ENCODE assay signal across 14 mouse cellular contexts in the genomic region with DNA sequence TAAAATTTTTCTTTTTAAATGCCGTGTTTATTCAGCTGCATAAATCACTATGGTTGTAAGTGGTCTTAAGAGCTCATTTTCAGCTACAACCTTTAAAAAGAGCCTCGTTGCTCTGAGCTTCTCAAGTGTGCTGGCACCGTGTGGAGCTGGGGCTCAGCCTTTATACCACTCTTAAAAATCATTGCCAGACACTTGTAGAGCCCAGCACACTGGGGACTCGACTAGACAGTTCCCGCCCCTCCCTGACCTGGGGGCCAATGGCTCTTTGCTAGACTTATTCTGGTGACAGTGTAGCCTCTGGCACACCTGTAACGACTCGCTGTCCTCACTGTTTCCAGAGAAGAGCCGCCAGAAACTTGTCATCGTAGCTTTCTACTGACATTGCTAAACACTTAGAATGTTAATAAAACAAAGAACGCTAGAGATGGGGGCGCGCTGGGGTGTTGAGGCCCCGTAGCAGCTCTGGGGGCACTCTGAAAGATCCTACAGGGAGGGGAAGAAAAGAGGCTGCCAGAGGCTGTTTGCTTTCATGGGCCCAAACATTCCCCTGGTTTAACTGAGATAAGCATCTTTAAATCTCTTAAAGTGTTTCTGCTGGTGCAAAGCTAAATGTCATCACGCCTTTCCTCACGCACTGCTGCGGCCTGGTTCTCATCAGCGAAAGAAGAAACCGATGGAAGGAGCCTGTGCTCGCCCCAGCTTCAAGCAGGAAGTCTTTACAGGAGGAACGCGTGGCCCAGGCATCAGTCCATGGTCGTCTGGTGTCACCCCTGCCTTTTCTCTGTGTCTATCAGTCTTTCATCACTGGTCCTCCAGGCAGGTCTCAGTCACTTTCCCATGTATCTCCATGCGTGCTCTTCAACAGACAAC.
DNase-seq lines count a peak whose midpoint lies in the region; ATAC-seq and TF ChIP-seq lines count a peak whose summit lies in the region.
"Had no signal": no experiment of that assay in that cellular context is flagged by ENCODE, and none has a peak within 500 bp of the region (broad histone marks: within the 10 kb centered on the region; RNA-seq: fewer than 3 reads in every experiment).

No protein-coding gene starts in this region.

- peaks cover 62% of the 10 kb centered on the region for H3K27me3 ChIP-seq in heart, embryonic 10.5 days (ENCODE audit: insufficient read depth, poor library complexity, severe bottlenecking)
- H3K27me3 ChIP-seq in heart, adult 2 months (ENCODE audit: control insufficient read depth, insufficient read depth, low read length), result no peaks in the 10 kb centered on the region
- no peaks in the 10 kb centered on the region for H3K27me3 ChIP-seq in embryonic facial prominence, embryonic 14.5 days (replicated peaks; ENCODE audit: control insufficient read depth, insufficient read depth, low read length)
- peaks cover 5% of the 10 kb centered on the region; the same call in 1 of the 2 replicates for H3K27me3 ChIP-seq in limb, embryonic 15.5 days
- H3K27me3 ChIP-seq: neural tube, embryonic 13.5 days had no signal

- no peak for TF ChIP-seq CTCF in heart, adult 2 months (IDR thresholded peaks at IDR 0.05)

- TF ChIP-seq POLR2A in heart, adult 2 months (IDR thresholded peaks at IDR 0.05; ENCODE audit: insufficient read depth, low read depth, low read length), result no peak

- TF ChIP-seq EP300 in heart, adult 2 months (IDR thresholded peaks at IDR 0.05; ENCODE audit: insufficient read depth, low read depth, low read length), result no peak

- H3K27ac ChIP-seq in heart, embryonic 10.5 days, result no peak overlapping the region; the same call in 1 of the 2 replicates
- H3K27ac ChIP-seq in heart, adult 2 months, result no peak overlapping the region
- peak overlapping the region; percentile 59 for H3K27ac ChIP-seq in embryonic facial prominence, embryonic 14.5 days (replicated peaks; ENCODE audit: low read depth, low read length)
- 0 out of 2 replicates have a peak overlapping the region, but pooled peaks have one; percentile 2 for H3K27ac ChIP-seq in limb, embryonic 15.5 days
- H3K27ac ChIP-seq: neural tube, embryonic 13.5 days had no signal

- peak; percentile 63 for ATAC-seq in embryonic facial prominence, embryonic 14.5 days (ENCODE audit: low read depth)
- peak; percentile 44; the same call in 1 of the 2 replicates for ATAC-seq in limb, embryonic 15.5 days (ENCODE audit: insufficient number of reproducible peaks, low FRiP score, low TSS enrichment, low read depth)

- no peak overlapping the region for H3K9ac ChIP-seq in heart, adult 2 months (ENCODE audit: low read depth, low read length)
- no peak overlapping the region for H3K9ac ChIP-seq in embryonic facial prominence, embryonic 14.5 days (ENCODE audit: low read depth, low read length)
- no peak overlapping the region for H3K9ac ChIP-seq in limb, embryonic 15.5 days
- H3K9ac ChIP-seq: neural tube, embryonic 13.5 days had no signal

- intact Hi-C loops in heart, adult 2 months (cut with DNase I), result no loop called here

- no peak for DNase-seq in heart, embryonic 10.5 days (ENCODE audit: low spot score)
- DNase-seq in heart, adult 2 months, result no peak
- peak; percentile 26 to 44 for DNase-seq in kidney, postnatal 4 days
- no peak for DNase-seq in kidney, adult 9 months
- DNase-seq in embryonic facial prominence, embryonic 14.5 days (ENCODE audit: low spot score), result peak; percentile 65
- DNase-seq in cerebellum, postnatal 4 days (ENCODE audit: low spot score in 2 of 2), result no peak
- DNase-seq in cerebellum, adult 9-11 months, result no peak
- DNase-seq: adrenal gland, postnatal 14 days; kidney, postnatal 14 days; retina, postnatal 1 day; thymus, postnatal 14 days had no signal

- H3K4me1 ChIP-seq in heart, embryonic 10.5 days, result peaks cover 20% of the 10 kb centered on the region
- H3K4me1 ChIP-seq in heart, adult 2 months (ENCODE audit: control insufficient read depth, insufficient read depth, low read length), result no peaks in the 10 kb centered on the region
- peaks cover 24% of the 10 kb centered on the region for H3K4me1 ChIP-seq in embryonic facial prominence, embryonic 14.5 days (ENCODE audit: control insufficient read depth, insufficient read depth, low read length)
- peaks cover 27% of the 10 kb centered on the region for H3K4me1 ChIP-seq in limb, embryonic 15.5 days

- no peaks in the 10 kb centered on the region for H3K79me2 ChIP-seq in heart, adult 2 months (replicated peaks; ENCODE audit: control insufficient read depth, insufficient read depth, low read length)

- 24% methylated on average over 23 of the region's 23 CpGs for WGBS in heart, embryonic 10.5 days
- 35% methylated on average over 23 of the region's 23 CpGs for WGBS in heart, adult 2 months
- 21% methylated on average over 23 of the region's 23 CpGs for WGBS in embryonic facial prominence, embryonic 14.5 days
- WGBS in limb, embryonic 15.5 days, result 16% methylated on average over 23 of the region's 23 CpGs

- no peaks in the 10 kb centered on the region for H3K36me3 ChIP-seq in heart, embryonic 10.5 days
- H3K36me3 ChIP-seq in heart, adult 2 months (ENCODE audit: control insufficient read depth, insufficient read depth, low read length), result no peaks in the 10 kb centered on the region
- no peaks in the 10 kb centered on the region for H3K36me3 ChIP-seq in embryonic facial prominence, embryonic 14.5 days (ENCODE audit: control insufficient read depth, insufficient read depth, low read length)
- no peaks in the 10 kb centered on the region for H3K36me3 ChIP-seq in limb, embryonic 15.5 days
- H3K36me3 ChIP-seq: neural tube, embryonic 13.5 days had no signal

- peak overlapping the region; percentile 29 for H3K4me3 ChIP-seq in heart, embryonic 10.5 days
- no peak overlapping the region for H3K4me3 ChIP-seq in heart, adult 2 months
- no peak overlapping the region for H3K4me3 ChIP-seq in embryonic facial prominence, embryonic 14.5 days (ENCODE audit: low read depth, low read length)
- H3K4me3 ChIP-seq in limb, embryonic 15.5 days, result no peak overlapping the region
- H3K4me3 ChIP-seq: neural tube, embryonic 13.5 days had no signal

- no peak overlapping the region for H3K4me2 ChIP-seq in embryonic facial prominence, embryonic 14.5 days (ENCODE audit: low read depth, low read length)
- H3K4me2 ChIP-seq in limb, embryonic 15.5 days, result no peak overlapping the region
- H3K4me2 ChIP-seq: midbrain, embryonic 11.5 days; neural tube, embryonic 13.5 days had no signal

- H3K9me3 ChIP-seq in heart, embryonic 10.5 days, result no peaks in the 10 kb centered on the region
- H3K9me3 ChIP-seq in embryonic facial prominence, embryonic 14.5 days (ENCODE audit: control insufficient read depth, low read length), result no peaks in the 10 kb centered on the region
- H3K9me3 ChIP-seq in limb, embryonic 15.5 days, result no peaks in the 10 kb centered on the region
- H3K9me3 ChIP-seq: neural tube, embryonic 13.5 days had no signal

Comparison
In these comparisons a context has a peak if more than half of its experiments do, and no peak if none do; other contexts are left out.
1. DNase-seq: peak in kidney, postnatal 4 days (2 of 2) and embryonic facial prominence, embryonic 14.5 days (single experiment); none in heart, embryonic 10.5 days (single experiment), heart, adult 2 months (0 of 2), kidney, adult 9 months (single experiment), cerebellum, postnatal 4 days (0 of 2) and cerebellum, adult 9-11 months (single experiment).
2. H3K27ac ChIP-seq: peak in embryonic facial prominence, embryonic 14.5 days (single experiment) and limb, embryonic 15.5 days (single experiment); none in heart, embryonic 10.5 days (single experiment) and heart, adult 2 months (single experiment).